Mouse (Mus musculus): ENCODE data around the gene H2-Ab1.
"Not testable (repeated sequence)": the region's sequence is repeated elsewhere in the genome, so short reads cannot be mapped to it uniquely, and the experiment has no call there.

Gene H2-Ab1

DNA sequence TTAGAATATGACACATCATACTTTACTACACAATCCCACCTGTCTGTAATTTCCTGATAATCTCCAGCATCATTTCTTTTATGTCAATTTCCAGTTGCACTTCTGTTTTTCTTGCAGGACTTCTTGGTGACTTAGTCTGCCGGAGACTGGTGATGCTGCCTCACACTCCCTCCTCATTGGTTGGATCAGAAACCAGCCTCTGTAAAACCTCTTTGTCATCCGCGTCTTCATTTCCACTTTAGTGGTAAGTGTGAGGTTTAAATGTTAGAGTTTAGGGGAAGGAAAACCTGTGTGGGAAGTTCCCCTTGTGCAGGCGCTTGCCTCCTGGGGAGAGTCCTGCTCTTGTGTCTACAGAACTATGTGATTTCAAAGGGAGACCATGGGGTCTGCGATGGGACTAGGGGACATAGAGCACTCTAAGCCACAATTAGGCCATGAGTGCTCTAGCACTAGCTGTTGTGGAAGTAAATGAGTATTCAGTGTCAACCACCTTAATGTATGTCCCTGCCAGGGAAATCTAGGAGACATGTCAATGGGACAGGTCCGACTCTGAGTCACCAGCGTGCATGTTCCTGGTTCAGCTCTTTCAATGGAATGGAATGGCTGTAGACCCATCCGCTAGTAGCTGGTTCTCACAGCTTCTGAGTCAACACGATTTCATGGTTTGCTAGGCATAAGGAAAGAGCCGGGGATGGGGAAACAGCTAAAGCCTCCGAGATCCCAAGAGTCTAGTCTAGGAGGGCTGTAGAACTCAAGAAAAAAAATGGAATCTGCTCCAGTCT is at the start of gene H2-Ab1:
Gene H2-Ab1 (plus strand): TSS at position 96 of the 782 bp plus-strand sequence.
- peak; percentile 93 for DNase-seq

DNA sequence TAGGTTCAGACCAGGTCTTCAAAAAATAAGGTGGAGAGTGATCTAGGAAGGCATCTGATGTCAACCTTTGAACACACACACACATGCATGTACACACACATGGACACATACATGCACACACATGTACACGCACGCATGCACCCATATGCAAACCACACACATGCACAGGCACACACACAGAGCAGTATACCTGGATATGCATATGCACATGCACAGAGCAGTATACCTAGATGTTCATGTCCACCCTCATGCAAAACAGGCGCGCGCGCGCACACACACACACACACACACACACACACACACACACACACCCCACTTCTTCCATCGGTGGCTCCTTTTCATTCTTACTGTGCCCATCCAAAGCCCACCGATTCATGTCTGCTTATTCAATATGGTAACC is 49.6 kb upstream of the H2-Ab1 start:
- no peak for DNase-seq

DNA sequence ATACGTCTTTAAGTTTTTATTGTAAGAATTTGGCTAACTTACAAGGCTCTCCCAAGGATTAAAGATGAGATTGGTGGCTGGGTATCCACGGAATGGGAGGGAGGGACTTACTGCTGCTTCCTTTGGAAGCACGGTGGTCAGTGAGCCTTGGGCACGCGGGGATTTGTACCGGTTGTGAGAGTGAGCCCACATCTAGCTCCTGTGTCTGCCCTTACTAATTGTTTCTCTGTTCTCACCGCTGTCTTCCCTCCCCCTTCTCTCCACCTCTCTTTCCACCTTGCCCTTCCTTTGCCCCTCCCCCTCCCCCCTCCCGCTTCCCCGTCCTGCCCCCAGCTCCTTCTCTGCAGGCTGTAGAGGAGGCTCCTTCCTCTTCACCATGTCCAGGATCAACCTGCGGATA is 49.1 kb upstream of the H2-Ab1 start:
- DNase-seq = no peak

DNA sequence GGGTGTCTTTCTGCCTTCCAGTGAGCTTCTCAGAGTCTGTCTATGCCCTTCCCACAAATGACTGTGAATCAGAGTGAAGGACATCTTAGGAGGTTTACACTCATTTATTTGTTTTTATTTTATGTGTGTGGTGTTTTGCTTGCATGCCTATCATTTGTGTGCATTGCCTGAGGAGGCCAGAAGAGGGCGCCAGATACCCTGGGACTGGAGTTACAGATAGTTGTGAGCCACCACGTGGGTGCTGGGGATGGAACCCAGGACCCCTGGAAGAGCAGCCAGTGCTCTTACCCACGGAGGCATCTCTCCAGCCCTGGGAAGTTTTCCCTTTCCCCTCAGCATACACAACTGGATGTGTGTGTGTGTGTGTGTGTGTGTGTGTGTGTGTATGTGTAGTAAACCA is 47.8 kb upstream of the H2-Ab1 start:
- DNase-seq = no peak

DNA sequence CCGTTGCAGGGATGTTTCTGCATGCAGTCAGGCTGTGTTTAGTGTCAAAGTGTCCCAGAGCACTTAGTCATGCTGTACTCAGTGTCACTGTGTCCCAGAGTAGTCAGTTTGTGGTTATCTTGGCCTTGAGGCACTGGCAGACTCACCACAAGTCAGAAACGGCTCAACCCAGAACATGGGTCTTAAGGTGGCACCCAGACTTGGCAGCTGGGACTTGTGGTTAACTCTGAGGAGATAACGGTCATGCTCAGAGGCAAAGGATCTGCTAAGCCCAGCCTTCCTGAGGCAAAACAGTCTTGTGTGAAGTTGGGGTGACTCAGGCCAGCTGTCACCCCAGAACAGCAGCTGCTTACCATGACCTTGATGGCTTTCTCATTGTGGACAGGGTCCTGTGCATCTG is 46.9 kb upstream of the H2-Ab1 start:
- no peak for DNase-seq

DNA sequence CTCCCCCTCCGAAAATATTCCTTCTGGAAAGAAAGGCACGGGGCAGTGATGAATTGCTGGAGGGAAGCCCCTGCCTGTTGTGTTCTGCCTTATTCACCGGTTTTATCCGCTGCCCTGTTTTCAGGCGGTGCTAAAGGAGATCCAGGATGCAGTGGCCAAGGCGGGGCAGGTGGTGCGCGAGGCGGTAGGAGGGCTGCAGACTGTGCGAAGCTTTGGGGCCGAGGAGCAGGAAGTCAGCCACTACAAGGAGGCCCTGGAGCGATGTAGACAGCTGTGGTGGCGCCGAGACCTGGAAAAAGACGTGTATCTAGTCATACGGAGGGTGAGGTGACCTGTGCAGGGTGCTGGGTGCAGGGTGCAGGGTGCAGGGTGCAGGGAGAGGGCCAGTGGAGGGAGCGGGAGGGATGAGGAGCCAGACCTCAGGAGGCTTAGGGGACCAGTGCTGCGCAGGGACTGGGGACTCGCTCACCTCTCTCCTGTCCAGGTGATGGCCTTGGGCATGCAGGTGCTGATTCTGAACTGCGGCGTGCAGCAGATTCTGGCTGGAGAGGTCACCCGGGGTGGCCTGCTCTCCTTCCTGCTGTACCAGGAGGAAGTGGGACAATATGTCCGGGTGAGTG is 45.6 kb upstream of the H2-Ab1 start:
- DNase-seq = no peak

DNA sequence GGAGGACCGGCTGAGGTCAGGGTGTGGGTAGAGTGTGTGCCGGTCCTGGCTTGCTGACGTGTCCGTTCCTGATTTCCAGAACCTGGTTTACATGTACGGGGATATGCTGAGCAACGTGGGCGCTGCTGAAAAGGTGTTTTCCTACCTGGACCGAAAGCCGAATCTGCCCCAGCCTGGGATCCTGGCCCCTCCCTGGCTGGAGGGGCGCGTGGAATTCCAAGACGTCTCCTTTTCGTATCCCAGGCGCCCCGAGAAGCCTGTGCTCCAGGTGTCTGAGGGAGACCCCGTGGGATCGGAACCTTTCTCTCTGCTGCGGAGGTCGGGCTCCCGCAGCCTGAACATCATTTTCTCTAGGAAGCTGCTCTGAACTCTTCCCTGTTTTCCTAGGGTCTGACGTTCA is 43.6 kb upstream of the H2-Ab1 start:
- no peak for DNase-seq

DNA sequence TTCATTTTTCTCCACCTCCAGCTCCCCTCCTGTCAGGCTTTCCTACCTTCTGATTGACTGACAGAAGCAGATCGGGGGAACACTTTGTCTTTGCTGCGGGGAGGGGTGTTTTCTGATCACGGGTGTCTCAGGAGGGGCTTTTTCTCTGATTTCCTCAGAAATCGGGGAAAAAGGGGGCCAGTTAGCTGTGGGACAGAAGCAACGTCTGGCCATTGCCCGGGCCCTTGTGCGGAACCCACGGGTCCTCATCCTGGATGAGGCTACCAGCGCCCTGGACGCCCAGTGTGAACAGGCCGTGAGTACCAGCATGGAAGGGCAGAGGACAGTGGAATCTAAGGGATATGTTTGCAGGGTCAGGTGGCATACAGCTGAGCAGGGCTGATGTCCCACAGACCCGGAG is 42.3 kb upstream of the H2-Ab1 start:
- no peak for DNase-seq

DNA sequence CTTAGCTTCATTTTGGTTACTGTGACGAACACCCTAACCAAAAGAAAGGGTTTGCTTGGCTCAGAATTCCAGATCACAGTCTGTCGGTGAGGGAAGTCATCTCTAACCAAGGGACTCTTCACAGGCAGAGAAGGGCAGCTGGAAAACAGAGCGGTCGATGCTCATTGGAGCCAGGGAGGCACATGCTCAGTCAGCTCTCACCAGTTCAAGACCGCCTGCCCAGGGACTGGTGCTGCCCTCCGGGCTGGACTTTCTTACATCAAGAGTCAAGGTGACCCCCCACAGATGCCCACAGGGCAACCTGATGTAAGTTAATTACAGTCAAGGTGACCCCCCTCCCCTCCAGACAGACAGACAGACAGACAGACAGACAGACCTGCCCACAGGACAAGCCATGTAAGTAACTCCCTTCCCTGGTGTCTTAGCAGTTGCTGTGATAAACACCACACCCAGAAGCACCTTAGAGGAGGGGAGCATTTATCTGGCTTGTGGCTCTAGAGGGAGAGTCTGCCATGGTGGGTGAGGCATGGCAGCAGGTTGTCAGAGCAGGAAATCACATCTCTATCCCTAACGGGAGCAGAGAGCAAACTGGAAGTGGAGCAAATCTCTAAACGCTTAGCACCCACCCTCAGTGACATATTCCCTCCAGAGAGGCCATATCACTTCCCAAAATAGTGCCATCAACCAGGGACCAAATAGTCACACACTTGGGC is 40.1 kb upstream of the H2-Ab1 start:
- DNase-seq = no peak

DNA sequence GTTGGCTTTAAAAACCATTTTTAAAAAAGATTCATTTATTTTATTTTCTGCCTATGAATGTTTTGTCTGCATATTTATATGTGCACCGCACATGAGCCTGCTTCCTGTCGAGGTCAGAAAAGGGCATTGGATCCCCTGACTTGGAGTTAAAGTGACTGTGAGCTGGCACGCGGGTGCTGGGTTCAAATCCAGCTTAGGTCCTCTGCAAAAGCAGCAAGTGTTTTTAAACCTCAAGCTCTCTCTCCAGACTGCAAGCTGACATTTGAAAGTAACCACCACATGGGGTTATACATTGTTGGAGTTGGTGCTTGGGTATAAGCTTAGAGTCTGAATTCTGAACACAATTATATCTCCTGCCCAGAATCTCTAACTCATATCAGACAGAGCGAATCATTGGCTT is 39.5 kb upstream of the H2-Ab1 start:
- DNase-seq = no peak

DNA sequence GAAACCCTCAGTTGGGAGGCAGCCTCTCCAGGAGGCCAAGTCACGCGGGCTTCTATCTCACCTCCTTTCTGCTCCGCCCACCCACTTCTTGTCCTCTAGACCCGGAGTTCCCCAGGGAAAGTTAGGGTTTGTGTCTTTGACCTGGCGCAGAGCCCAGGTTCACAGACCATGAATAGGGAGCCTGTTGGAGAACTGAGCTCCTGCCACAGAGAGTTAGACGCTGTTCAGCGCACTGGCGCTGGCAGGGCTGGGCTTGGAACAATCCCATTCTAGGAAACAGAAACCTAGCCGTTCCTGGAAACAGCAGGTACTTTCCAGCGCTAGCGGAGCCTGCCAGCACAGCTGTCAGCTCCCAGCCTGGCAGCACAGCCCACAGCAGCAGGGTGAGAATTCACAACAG is 38.8 kb upstream of the H2-Ab1 start:
- DNase-seq = peak; percentile 85

DNA sequence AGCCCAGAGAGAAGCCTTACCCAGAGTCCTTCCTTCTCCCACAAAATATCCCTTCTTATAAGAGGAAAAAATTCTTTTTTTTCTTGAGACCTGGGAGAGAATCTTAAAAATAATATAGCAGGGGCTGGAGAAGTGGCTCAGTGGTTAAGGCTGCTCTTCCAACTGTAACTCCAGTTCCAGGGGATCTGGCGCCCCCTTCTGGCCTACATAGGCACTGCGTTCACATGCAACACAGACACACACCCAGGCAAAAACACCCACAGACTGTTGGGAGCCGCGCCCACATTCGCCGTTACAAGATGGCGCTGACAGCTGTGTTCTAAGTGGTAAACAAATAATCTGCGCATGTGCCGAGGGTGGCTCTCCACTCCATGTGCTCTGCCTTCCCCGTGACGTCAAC is 38.4 kb upstream of the H2-Ab1 start:
- peak; percentile 81 for DNase-seq

DNA sequence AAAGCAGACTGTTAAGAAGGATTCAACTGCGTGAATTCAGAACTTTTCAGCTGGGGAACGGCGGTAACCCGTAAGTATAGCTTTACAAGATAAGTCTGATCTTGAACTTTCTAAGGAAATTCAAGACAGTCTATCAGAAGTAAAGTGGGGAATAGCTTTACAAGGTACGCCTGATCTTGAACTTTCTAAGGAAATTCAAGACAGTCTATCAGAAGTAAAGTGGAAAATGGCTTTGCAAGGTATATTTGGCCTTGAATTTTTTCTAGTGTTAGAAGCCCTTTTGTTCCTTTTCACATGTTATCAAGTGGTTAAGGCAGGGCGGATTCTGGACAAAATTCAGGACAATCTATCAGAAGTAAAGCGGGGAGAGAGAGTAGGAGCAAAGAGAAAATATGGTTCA is 37.7 kb upstream of the H2-Ab1 start:
- DNase-seq = peak; percentile 37

DNA sequence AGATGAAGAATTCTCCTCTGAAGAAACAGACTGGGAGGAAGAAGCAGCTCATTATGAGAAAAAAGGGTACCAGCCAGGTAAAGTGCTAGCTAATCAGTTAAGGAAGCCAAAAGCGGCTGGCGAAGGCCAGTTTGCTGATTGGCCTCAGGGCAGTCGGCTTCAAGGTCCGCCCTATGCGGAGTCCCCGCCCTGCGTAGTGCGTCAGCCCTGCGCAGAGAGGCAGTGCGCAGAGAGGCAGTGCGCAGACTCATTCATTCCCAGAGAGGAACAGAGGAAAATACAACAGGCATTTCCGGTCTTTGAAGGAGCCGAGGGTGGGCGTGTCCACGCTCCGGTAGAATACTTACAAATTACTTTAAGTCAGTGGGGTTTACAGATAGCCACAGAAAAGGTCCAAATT is 37.1 kb upstream of the H2-Ab1 start:
- DNase-seq = not testable (repeated sequence)

DNA sequence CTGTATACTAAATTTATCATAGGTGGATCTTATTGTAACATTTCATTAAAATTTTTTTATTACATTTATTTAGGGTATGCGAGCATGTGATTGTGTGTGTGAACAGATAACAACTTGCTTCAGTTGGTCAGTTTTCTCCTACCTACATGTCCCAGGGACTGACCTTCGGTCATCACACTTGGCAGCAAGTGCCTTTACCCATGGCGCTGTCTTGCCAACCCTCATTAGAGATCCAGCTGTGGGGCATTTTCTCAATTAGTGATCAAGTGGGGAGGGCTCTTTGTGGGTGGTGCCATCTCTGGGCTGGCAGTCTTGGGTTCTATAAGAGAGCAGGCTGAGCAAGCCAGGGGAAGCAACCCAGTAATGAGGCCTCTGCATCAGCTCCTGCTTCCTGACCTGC is 32.7 kb upstream of the H2-Ab1 start:
- no peak for DNase-seq

DNA sequence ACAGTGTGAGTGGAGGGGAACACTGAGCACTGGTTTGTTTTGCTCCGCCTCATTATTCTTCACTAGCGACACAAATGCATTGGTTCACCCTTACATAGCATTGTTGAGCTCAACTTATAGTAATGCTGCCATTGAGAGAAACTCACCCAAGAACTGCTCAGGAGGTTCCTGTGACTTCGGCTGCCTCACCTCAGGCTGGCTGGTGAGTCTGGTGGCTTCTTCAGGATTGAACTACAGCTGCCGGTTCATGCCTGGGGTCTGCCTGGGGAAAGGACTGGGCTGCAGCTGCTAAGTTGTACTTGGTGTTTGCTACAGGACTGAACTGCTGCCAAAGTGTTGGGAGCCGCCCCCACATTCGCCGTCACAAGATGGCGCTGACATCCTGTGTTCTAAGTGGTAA is 32.1 kb upstream of the H2-Ab1 start:
- DNase-seq = no peak

DNA sequence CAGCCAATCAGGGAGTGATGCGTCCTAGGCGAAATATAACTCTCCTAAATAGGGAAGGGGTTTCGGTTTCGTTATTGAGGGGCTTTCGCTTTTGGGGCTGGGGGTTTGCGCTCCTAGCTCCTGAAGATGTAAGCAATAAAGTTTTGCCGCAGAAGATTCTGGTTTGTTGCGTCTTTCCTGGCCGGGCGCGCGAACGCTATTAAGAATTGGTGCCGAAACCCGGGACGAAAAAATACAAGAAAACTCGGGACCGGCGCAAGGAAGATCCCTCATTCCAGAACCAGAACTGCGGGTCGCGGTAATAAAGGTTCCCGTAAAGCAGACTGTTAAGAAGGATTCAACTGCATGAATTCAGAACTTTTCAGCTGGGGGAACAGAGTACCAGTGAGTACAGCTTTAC is 31.6 kb upstream of the H2-Ab1 start:
- not testable (repeated sequence) for DNase-seq

DNA sequence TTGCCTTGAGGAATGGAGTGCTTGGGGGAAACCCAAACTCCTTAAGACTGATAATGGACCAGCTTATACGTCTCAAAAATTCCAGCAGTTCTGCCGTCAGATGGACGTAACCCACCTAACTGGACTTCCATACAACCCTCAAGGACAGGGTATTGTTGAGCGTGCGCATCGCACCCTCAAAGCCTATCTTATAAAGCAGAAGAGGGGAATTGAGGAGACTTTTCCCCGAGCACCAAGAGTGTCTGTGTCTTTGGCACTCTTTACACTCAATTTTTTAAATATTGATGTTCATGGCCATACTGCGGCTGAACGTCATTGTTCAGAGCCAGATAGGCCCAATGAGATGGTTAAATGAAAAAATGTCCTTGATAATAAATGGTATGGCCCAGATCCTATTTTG is 26.5 kb upstream of the H2-Ab1 start:
- not testable (repeated sequence) for DNase-seq

DNA sequence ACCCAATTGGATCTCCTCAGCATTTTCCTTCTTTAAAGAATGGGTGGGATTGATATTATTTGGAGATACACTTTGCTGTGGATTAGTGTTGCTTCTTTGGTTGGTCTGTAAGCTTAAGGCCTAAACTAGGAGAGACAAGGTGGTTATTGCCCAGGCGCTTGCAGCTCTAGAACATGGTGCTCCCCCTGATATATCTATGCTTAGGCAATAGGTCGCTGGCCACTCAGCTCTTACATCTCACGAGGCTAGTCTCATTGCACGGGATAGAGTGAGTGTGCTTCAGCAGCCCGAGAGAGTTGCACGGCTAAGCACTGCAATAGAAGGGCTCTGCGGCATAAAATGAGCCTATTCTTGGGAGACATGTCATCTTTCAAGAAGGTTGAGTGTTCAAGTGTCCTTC is 25.5 kb upstream of the H2-Ab1 start:
- DNase-seq = not testable (repeated sequence)

DNA sequence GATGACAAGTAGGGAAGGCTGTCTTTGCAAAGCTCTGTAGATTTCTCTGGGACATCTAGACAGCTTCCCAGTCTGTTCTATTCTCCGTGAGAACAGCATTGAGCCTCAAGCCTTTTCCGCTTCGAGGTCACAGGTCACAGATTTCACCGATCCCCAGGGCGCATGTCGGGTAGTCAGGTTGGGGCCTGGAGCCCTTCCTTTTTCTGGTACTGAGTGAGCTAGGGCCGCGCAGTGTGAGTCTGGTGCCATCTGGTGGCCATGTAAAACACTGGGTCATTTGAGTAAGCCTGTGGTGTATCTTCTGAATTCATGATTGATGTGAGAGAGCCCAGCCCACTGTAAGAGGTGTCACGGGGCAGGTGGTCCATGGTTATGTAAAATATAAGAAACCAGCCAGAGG is 22.6 kb upstream of the H2-Ab1 start:
- DNase-seq = peak; percentile 91

DNA sequence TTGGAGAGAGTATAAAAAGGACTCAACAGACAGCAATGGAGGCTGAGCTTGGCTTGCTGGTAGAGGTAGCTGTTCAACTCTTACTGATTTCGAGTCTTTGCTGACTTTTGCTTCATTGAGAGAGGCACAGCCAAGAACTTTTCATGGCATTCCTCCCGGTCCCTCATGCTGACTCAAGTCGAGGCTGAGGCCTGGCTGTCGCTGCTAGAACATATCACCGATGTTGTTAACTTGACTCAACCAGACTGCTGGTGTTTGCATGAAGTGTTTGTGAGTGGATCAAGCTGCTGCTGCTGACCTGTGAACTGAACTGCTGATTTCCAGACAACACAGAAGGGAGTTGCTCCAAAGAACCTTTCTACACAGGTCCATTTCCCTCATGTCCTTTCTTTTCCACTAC is 20.8 kb upstream of the H2-Ab1 start:
- DNase-seq = peak; percentile 75

DNA sequence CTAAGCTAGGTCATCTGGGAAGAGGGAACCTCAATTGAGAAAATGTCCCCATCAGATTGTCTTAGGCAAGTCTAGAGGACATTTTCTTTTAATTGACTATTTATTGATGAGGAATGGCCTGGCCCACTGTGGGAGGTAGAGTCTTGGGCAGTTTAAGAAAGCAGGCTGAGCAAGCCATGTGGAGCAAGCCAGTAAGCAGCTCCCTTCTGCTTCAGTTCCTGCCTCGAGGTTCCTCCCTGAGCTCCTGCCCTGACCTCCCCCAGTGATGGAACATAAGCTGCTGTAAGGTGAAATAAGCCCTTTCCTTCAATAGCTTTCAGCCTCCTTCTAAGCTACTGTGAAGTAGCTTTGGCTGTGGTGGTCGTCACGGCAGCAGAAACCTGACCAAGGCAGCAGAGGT is 19.7 kb upstream of the H2-Ab1 start:
- DNase-seq = no peak

DNA sequence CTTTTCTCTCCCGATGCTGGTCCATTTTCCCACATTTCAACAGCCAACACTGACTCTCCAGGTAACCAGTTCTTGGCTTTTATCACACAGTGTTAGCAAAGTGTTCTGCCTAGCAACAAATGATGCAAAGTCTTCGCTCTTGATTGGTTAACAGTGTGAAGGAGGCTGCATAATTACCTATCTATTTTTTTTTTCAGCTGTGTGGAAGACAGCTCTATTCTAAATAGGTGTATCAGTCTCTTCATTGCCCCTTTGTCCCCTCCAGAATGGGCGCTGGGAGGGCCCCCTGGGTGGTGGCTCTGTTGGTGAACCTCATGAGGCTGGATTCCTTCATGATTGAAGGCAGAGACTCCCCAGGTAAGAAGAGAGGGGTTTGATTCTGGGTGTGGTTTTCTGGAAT is 18.8 kb upstream of the H2-Ab1 start, which contains the start of gene H2-Ob:
Gene H2-Ob (plus strand): TSS at position 198 of the 400 bp plus-strand sequence.
- peak; percentile 91 for DNase-seq

DNA sequence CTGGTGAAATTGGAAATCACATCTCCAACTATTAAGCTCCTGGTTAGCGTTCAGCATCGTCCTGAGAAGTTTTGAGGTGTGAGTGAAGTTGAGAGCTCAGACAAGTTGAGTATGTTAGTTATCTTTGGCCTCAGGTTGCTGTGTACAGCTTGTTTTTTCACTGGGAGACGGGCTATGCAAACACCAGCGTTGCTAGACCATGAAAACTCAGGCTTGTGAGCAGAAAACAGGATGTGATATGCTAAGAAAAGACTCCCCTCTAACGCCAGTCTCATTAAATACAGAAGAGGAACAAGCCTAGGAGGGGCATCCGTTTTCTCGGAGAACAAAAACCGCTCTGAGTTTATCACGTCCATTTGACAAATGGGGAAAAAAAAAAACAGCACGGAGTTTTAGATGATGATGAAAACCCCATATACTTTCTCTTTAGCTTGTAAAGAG is 17.9 kb upstream of the H2-Ab1 start:
- DNase-seq = peak; percentile 57
